Mouse (Mus musculus) T-helper 2 cell (primary cell): ENCODE results near the gene Psmd13.
"Not testable (repeated sequence)": the region's sequence is repeated elsewhere in the genome, so short reads cannot be mapped to it uniquely, and the experiment has no call there.

Source experiments
- in situ Hi-C: fragments of 300-600 bp; cut with MboI, MseI; formaldehyde crosslinking; loops from one replicate; pipeline ENCODE4 v1.15.1; 2025; ENCODE audit warnings: high pct_unique_total_duplicates

The Psmd13 gene

DNA sequence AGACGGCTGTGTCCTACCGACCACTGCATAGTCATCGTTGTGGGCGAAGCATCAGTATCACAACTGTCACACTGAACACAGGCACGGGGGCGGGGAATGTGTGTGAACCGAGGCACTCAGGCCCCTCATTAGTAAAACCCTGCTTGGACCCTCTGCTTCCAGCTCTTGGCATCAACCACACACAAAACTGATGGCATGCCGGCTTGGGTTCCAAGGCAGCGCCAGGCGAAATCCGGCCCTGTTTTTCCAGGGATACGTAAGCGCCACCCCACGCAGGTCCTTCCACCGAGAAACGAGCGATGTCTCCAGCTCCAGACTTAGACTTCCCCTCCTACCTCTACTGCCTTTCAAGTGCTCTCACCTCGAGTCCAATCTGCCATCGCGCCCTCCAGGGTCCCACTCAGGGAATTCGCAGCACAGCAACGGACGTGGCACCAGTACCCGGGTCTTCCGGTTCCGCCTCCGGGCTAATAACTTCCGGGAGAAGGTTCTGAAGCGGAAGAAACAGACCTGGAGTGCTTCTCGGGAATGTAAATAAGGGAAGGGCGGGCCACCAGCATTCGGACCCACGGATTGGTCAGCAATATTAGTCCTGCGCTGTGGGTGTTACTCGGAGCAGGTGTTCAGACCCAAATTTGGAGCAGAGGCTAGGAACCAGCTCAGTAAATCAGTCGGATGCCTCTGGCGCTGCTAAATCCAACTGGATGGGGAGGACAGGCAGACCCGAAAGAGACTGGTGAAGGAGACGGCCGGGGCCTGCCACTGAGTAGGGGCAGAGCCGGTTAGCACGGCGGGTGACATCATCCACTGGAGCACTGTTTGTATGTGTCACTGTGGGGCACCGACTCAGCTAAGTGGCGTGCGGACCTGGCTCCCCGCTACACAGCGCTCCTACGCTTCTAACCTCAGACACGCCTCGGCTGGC, 25.6 kb upstream of the Psmd13 start, which contains the start of gene Gm45785:
Gene Gm45785 (minus strand): TSS at position 472 of the 925 bp plus-strand sequence.
- in situ Hi-C loops, result no loop called here

DNA sequence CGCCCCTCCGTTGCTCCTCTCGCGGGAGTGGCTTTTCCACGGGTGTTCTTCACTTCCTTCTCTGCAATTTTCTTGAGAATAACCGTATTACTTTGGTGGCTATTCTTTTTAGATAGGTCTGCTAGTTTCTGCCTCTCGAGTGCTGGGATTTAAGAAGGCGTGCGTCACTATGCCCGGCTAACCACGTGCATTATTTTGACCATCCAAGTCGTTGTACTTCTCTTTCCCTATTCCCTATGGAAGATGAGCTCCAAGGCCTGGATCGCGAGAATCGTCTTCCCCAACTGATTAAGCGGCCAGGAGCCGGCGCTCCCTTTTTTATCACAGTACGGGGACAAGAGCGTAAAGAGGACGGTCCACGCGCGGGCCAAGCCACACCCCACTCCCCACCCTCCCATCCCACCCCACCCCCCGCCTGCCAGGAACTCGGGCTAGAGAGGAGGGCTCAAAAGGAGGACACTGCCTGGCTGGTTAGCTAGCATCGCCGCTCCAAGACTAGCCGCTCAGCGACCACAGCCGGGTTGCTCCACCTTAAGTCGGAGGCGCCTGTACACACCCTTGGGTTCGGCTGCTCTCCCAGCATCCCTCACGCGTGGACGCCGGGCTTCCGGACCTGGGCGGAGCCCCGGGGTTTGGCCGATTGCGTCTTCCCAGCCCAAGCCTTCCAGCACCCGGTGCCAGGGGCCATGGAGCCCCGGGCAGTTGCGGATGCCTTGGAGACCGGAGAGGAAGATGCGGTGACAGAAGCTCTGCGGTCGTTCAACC, 24.8 kb upstream of the Psmd13 start, which contains the start of gene Ric8a:
Gene Ric8a (plus strand): TSS at position 173 of the 765 bp plus-strand sequence.
- in situ Hi-C loops, result no loop called here

DNA sequence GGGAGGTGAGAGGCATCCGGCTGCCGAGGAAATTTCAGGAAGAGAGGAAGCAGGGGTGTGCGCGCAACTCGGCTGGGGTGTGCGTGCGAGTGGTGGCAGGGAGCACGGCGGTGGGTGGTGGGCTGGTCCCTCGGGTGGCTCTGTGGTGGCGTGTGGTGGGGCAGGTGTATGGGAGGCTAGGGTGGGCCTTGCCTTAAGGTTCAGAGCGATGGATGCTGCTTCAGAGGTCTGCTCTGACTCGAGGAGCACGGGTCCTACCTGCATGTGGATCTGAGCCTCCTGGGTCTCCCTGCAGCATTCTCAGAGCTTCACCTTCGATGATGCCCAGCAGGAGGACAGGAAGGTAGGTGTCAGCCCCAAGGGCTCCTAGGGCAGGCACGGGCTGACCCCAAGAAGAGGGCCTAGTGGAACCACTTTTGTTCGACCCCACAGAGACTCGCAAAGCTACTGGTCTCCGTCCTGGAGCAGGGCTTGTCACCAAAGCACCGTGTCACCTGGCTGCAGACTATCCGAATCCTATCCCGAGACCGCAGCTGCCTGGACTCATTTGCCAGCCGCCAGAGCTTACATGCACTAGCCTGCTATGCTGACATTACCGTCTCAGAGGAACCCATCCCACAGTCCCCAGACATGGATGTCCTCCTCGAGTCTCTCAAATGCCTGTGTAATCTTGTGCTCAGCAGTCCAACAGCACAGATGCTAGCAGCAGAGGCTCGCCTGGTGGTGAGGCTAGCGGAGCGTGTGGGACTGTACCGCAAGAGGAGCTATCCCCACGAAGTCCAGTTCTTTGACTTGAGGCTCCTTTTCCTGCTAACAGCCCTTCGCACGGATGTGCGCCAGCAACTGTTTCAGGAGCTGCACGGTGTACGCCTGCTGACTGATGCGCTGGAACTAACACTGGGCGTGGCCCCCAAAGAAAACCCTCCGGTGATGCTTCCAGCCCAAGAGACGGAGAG, 23.9 kb upstream of the Psmd13 start, which contains the start of gene Bet1l:
Gene Bet1l (minus strand): TSS at position 28 of the 956 bp plus-strand sequence.
- in situ Hi-C loops, result no loop called here

DNA sequence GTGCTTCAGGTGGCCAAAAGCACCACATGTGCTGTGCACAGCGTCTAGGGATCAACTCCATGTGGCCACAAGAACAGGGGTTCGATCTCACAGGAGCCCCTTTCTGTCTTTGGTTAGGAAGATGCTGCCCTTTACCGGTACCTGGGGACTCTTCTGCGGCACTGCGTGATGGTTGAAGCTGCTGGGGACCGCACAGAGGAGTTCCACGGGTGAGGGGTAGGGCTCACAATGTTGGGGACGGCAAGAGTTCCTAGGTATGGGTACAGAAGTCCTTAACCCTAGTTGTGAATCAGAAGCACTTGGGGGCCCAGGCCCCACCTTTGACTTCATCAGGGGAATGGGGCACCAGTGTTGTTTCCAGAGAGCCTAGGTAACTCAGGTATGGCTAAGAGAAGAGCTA, 23.0 kb upstream of the Psmd13 start:
- in situ Hi-C loops, result no loop called here

DNA sequence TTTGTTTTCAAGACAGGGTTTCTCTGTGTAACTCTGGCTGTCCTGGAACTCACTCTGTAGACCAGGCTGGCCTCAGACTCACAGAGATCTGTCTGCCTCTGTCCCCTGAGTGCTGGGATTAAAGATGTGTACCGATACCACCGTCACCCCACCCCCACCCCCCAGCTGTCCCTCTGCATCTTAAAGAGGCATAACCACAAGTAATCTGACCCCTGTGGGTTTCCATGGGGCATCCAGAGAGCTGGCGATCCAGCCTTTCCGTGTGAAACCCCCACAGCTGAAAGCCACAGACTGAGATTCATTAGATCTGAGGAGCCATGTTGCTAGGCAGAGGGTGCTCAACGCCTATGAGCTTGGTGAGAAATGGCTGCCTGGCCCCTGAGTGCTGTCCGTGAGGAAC, 21.8 kb upstream of the Psmd13 start:
- in situ Hi-C loops, result no loop called here

DNA sequence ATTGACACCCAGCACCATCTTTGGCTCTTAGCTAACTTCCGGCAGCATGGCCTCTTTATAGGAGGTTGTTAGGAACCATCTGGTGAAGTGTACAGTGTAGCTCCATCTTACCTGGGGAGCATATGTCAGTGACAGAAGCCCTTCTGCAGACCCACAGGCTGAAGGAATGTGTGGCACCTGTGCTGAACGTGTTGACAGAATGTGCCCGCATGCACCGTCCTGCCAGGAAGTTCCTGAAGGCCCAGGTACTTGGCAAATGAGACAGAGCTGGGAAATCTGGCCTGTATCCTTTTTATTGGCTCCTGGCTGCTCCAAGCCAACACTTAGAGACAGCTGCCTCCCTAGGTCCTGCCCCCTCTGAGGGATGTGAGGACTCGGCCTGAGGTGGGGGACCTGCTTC, 21.0 kb upstream of the Psmd13 start:
- in situ Hi-C loops, result no loop called here

DNA sequence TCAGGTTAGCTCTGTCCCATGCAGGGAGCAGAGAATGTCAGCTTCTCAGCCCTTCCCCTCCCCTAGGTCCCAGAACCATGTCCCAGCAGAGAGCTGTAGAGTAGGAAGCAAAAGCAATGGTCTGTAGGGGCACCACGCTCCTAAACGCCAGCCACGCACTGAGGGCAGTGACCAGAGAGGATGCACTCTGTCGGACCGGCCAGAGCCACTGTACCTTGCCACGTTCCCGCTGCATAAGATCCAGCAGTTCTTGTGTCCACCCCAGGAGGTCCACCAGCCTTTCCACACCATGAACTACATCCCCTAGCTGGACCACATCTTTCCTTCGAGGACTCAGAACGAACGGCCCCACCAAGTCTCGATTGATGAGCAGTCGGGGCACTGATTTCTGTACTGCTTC, 17.0 kb upstream of the Psmd13 start:
- in situ Hi-C loops, result no loop called here

DNA sequence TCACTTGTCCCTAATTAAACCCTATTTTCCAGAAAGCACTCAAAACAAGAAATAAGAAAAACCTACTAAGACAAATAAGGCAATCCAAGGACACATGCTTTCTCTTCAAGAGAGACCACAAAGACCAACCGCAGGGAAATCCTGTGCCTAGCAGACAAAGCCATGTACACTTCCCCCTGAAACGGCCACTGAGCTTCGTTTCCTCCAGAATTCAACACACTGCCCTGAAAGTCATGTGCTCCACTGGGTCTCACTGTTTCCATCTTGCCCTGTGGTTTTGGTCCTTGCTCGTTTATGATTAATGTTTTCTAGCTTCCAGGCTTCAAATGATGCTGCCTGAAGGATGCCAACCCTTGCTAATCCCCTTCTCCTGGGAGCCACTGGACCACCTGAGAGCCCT, 7.5 kb upstream of the Psmd13 start:
- in situ Hi-C loops, result no loop called here

DNA sequence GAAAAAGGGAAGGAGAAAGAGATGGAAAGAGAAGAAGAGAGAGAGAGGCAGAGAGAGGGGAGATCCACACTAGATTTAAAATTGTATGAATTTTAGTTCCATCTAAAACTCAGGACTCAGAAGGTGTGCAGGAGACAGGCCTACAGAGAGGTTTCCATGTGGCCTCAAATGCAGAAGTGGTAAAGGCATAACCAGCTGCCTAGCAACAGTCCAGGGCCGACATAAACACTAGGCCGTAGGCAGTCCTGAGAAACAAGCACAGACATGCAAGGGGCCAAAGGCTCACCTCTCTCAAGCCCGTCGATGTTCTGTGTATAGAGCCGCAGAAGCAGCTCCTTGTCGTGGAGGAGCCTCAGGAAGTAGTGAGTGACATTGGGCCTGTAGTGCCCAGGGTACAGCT, 4.4 kb upstream of the Psmd13 start:
- in situ Hi-C loops, result no loop called here

DNA sequence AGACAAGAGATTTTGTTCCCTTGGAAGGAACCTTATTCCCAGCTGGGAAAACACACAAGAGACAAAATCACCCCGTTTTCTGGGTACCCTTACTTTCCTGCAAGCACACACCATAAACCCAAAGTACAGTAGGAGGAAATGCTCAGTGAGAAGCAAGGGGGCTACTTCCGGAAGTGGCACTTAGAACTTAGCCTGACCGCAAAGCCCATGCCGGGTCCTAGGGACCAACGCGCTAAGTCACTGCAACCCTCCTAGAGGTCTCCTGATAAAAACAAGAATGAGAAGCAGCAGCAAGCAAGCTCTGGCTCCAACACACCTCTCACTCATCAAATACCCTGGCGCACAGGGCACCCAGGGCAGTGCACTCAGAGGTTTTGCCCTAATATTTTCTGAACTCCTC, 2.4 kb upstream of the Psmd13 start:
- in situ Hi-C loops, result no loop called here

DNA sequence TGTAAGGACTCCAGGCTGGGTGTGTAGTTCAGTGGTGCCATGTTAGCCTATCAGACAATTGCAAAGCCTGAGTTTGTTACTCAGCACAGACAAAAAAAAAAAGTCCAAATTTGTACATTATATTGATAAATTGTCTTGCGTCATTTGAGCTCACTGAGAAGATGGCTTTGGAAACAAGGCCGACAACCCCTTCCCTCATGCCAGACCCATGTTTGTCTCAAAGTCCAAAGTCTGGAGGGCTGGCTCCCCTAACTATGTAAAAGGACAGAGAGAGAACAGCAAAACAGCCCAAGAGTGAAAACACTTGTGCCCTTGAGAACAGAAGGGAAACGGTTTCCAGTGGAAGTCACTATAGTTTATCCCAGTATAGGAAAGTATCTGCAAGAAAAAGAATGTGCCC, 1.3 kb upstream of the Psmd13 start:
- in situ Hi-C loops, result no loop called here

DNA sequence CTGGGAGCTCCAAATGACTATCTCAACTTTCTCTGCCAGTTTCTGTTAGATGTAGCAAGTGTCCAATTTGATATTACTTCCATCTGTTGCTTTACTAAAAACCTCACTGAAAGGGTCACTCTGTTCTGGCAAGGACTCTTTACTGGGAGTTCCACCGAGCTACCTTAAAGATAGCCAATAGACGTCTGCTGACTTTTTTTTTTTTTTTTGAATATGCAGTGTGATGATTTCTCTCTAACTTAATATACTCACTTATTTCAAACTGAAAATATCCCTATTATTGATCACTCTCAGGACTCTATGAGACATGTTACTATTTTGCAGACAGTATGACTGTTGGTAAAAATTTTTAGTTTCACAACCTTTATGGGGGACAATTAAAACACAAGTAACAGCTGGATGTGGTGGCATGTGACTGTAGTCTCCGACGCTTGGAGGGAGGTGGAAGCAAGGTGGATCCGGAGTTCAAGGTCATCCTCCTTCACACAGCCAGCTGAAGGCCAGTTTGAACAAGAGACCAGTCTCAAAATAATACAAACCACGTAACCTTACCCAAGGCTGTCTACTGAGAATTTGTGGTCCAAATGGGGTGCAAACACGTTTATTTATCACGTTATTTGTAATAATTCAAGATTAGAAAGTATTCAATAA, 778 bp upstream of the Psmd13 start:
- in situ Hi-C loops, result no loop called here

DNA sequence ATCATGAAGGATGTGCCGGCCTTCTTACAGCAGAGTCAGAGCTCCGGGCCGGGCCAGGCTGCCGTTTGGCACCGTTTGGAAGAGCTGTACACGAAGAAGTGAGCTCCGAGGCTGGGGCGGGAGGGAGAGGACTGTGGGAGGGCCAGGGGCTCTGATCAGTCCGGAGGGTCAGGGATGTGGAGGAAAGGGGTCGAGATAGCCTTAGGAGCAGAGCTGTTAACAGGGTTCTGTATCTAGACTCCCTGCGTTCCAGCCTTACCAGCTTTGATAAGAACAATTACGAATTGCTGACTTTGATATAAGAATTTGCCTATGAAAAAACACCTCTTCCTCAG, 668 bp downstream of the Psmd13 start:
- in situ Hi-C loops, result no loop called here

DNA sequence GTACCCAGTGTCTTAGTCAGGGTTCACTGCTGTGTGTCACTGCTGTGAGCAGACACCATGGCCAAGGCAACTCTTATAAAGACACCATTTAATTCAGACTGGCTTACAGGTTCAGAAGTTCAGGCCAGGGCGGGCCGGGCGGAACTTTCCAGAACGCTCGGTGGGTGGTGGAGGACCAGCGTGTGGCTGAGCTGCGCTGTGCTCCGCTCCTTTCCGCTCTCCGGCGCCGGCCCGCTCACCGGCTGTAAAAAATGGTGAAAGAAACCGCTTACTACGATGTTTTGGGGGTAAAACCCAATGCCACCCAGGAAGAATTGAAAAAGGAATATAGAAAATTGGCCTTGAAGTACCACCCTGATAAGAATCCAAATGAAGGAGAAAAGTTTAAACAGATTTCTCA, 8.9 kb downstream of the Psmd13 start:
- in situ Hi-C loops, result not testable (repeated sequence)

DNA sequence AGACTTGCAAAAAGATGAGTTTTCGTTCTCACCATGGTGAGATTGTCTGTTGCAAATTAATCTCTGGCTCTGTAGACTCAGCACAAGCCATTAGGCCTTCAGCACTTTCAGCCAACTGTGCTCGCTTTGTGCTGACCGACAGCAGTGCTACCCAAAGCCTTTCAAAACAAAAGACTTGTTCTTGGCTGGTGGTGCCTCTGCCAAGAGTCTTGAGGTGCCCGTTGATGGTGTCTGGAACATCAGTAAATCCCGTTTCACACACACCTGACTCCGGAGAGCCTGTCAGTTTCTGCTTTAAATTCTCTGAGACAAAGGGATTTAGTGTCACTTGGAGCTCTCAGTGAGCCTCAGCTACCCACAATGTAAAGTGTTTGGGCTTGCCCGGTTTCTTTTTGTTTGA, 12.3 kb downstream of the Psmd13 start:
- in situ Hi-C loops, result no loop called here

DNA sequence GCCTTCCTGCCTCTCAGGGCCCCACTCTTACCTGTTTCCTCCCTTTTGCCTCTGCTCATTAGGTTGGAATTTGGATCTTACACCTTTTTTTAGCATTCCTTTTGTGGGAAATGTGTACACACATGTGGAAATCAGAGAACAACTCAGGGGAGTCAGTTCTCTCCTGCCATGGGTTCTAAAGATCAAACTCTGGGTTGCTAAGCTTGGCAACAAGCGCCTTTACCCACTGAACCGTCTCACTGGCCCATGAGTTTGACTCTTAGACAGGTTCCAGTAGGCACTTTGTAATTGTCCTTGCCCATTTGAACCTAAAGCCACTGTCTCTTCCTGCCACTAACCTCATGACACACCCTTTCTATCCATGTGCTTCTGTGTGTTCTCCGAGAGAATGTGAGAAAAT, 12.8 kb downstream of the Psmd13 start:
- in situ Hi-C loops, result no loop called here

DNA sequence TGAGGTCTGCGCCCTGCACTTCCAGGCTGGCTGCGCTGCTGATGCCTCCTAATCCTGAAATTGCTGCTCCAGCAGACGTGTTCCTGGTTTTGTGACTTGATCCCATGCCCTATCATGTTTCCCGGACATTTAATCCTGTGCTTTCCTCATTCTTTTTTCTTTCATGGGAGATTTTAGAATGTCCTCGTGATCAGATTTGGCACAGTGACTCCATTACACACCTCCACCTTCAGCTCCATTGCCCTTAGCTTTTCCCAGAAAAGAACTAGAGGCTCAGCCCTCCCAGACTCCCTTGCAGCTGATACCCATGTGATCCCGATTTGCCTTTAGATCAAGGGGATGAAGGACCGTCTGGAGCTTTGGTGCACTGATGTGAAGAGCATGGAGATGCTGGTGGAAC, 16.1 kb downstream of the Psmd13 start:
- in situ Hi-C loops, result no loop called here

DNA sequence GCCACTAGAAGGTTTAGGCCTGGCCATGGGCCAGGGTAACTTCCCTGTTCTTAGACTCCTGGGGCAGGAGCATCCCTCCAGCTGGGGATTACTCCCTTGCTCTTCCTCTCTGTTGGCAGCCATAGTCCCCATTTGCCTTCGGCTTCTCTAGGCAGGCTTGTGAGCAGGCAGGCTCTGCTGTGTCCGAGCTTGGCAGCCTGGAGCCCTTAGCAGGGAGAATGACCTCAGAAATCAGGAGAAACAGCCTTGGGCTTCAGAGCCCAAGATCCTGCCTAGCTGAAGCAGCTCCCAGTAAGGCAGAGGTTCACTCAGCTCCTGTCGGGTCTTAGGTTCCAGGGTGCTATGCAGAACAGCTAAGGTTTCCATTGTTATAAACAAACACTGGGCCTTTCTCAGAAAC, 17.4 kb downstream of the Psmd13 start:
- in situ Hi-C loops, result no loop called here

DNA sequence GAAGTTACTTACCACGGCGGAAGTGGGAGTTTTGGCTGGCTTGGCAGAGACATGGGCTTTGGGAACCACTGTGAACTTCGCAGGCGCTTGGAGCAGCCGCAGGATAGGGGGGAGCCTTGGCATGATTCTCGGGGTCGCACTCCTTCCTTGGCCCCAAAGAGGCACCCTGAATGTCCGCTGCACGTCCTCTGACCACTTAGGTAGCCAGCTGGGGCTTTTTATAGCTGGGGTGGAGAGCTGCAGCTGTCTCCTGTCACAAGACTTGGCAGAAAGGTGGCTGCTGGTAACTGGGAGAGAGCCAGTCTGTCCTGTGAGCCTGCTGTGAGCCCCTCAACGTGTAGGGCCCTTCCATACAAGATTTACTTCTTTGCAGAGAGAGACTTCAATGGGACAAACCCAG, 18.5 kb downstream of the Psmd13 start, which contains the start of gene Cox8b:
Gene Cox8b (minus strand): TSS at position 227 of the 400 bp plus-strand sequence.
- in situ Hi-C loops, result loop anchor here (5.0 to 10.0 kb wide), 2 partner anchors 58 to 275 kb away; partner anchors contain the start of gene Rnh1

DNA sequence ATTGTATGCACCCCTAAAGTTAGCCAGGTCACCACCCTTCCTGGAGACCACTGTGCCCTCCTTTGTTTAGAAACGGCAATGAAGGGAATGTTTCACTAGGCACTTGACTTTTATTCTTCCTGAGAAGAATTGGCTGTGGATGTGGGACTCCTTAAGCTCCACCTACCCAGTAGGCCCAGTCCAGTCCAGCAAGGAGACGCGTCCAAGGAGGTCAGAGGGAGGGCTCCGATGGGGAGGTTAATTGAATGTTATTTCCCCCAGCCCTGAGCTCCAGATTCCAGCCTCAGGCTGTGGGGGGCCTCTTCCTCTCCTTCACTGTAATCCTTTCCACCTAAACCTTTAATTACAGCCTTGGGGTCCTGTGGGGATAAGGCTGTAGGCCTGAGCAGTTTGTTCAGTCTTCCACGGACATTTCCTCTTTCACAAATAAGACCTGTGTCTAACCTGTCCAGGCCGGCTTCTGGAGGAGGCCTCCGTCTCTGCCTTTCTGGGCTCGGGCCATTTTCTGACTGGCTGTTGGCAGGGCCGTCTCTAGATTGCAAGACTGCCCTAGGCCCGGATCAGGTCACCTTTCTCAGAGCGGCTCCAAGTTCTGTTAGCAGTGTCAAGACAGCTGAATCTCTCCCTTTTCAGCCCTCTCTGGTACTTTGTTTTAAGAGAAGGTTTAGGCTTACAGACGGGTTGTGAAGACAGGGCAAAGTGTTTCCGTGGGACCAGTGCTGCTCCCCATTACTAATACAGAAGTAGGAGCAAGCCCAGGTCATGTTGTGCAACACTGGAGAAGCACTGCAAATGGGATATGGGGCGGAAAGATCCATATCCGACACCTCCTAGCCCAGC, 20.5 kb downstream of the Psmd13 start:
- in situ Hi-C loops, result loop anchor here (5.0 to 10.0 kb wide), 2 partner anchors 60 to 273 kb away; partner anchors contain the start of gene Rnh1
